14 mouse cellular contexts compared by ENCODE assay signal in the genomic region with DNA sequence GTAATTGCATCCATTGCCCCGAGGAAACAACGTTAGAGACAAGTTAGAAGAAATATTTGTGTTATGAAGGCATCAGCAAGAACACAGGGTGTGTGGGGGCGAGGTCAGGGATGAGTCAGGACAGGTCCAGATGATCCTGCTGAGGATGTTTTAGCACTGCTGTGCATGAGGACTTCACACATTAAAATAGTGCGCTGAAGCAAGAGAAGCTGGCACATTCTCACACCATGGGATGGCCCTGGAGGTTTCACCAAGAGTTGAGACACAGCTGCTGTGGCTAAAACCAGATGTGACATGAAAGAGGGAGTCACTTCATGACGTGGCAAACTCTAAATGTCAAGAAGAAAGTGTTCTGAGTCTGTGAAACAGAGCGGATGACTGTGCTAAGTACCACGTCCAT. TPM values are rescaled to one million over a fixed set of nuclear protein-coding genes. Genes with fewer than 3 reads are reported as not detected.
"Had no signal": no experiment of that assay in that cellular context is flagged by ENCODE, and none has a peak within 500 bp of the region (broad histone marks: within the 10 kb centered on the region; RNA-seq: fewer than 3 reads in every experiment).

No protein-coding gene starts in this region.

- H3K4me2 ChIP-seq: kidney, embryonic 15.5 days; liver, embryonic 11.5 days; liver, embryonic 15.5 days; midbrain, embryonic 12.5 days; neural tube, embryonic 15.5 days had no signal

- H3K9me3 ChIP-seq: kidney, embryonic 15.5 days; limb, embryonic 10.5 days; liver, embryonic 15.5 days; midbrain, embryonic 12.5 days; neural tube, embryonic 15.5 days had no signal

- H3K4me3 ChIP-seq: kidney, embryonic 15.5 days; left cerebral cortex, adult 2 months; limb, embryonic 10.5 days; liver, embryonic 15.5 days; midbrain, embryonic 12.5 days; neural tube, embryonic 15.5 days had no signal

- H3K27ac ChIP-seq: kidney, embryonic 15.5 days; left cerebral cortex, adult 2 months; limb, embryonic 10.5 days; liver, embryonic 15.5 days; midbrain, embryonic 12.5 days; neural tube, embryonic 15.5 days had no signal

- H3K9ac ChIP-seq: kidney, embryonic 15.5 days; liver, embryonic 15.5 days; midbrain, embryonic 12.5 days; neural tube, embryonic 15.5 days had no signal

- H3K27me3 ChIP-seq: kidney, embryonic 15.5 days; midbrain, embryonic 12.5 days; neural tube, embryonic 15.5 days had no signal

- DNase-seq: kidney, postnatal 14 days; lung, adult 2 months; lung, postnatal 36 days; thymus, adult 18-20 months; thymus, postnatal 14 days had no signal

- H3K36me3 ChIP-seq: limb, embryonic 10.5 days; midbrain, embryonic 12.5 days; neural tube, embryonic 15.5 days had no signal

- H3K4me1 ChIP-seq: limb, embryonic 10.5 days; midbrain, embryonic 12.5 days had no signal

- ATAC-seq: lung, postnatal 0 days had no signal

RNA-seq across cellular contexts. Expression of gene Gipc2, which starts 38.9 kb away (rescaled TPM):
- total RNA-seq: megakaryocyte progenitor cell, adult 5-6 weeks had no signal
